Mouse (Mus musculus): Measurements from ENCODE around the gene Myt1l. TPM values are rescaled to one million over a fixed set of nuclear protein-coding genes. Genes with fewer than 3 reads are reported as not detected.
A peak's percentile ranks its signal among the peaks of the same experiment; 100 is the strongest.

Myt1l gene
- polyA plus RNA-seq, 1 experiment from 2014 or later, result 66.5 TPM

DNA sequence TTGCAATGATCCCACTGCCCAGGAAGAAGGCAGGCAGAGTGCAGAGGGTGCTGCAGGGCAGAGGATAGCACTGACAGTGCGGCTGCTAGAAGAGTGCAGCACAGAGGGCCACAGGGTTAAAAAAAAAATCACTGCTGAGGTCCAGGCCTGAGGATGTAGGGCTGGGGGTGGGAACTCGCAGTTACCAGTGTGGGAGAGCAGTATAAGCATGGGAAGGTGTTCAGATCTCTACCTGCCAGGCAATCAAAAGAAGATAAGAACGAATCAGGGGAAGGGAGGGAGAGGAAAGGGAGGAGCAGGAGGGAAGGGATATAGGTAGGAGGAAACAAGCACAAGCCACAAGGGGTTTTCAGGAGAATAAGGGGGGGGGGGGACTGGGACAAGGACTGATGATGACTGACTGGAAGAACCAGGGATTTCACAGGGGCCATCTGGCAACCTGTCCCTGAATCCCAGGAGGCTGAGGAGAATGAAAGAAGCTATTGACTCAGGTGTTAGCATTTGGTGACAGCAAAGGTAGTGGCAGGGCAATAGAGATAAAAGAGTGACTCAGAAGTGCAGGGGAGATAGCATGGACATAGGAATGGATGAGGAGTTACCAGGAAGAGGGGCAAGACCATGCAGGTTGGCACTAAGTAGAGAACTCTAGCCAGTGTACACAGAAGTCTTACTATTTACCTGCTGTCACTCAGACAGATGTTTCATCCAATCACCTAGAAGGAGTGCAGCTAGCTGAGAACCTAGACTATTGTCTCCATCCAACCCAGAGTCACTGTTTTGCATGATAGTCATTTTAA, 270.6 kb downstream of the Myt1l start:
- no peak overlapping the region for H3K4me2 ChIP-seq (replicated peaks)
- WGBS, result 70% methylated on average over 3 of the region's 3 CpGs

DNA sequence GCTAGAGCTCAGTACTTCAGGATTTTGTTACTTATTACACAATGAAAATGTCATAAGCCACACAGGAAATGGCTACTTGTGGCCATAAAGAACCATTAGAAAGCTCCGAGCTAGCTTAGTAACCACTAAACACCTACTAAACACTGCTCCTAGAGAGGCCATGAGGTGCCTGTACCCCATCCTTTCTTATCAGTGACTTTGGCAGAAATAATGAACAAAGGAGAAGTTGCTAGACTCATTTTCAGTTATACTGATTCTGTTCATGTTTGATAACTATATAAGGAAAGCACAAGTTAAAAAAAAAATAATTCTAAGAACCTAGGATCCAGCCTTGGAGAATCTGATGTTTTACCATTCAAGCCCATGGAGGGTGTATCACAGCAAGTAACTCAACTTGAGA, 278.2 kb downstream of the Myt1l start:
- no peak overlapping the region for H3K9ac ChIP-seq
- no peak overlapping the region for H3K4me2 ChIP-seq (replicated peaks)
- H3K27me3 ChIP-seq (replicated peaks), result no peaks in the 10 kb centered on the region
- ATAC-seq (ENCODE audit: low FRiP score, low read depth), result no peak
- H3K4me1 ChIP-seq, result 0 out of 2 replicates have a peak, but pooled peaks cover 4% of the 10 kb centered on the region
- WGBS, result 78% methylated on average over 1 of the region's 1 CpGs
- H3K36me3 ChIP-seq, result no peaks in the 10 kb centered on the region
- no peak overlapping the region for H3K27ac ChIP-seq
- H3K4me3 ChIP-seq, result no peak overlapping the region
- H3K9me3 ChIP-seq, result no peaks in the 10 kb centered on the region

More for the DNA sequence above, 270.6 kb downstream of the Myt1l start:
- no peaks in the 10 kb centered on the region for H3K9me3 ChIP-seq
- no peaks in the 10 kb centered on the region for H3K36me3 ChIP-seq
- no peaks in the 10 kb centered on the region for H3K4me1 ChIP-seq
- H3K4me3 ChIP-seq, result no peak overlapping the region
- no peak overlapping the region for H3K27ac ChIP-seq
- no peaks in the 10 kb centered on the region for H3K27me3 ChIP-seq (replicated peaks)
- ATAC-seq (ENCODE audit: low FRiP score, low read depth), result no peak
- H3K9ac ChIP-seq, result no peak overlapping the region

- 0 out of 2 replicates have a peak, but pooled peaks cover 4% of the 10 kb centered on the region for H3K4me1 ChIP-seq
- no peaks in the 10 kb centered on the region for H3K27me3 ChIP-seq (replicated peaks)
- H3K27ac ChIP-seq, result no peak overlapping the region
- H3K9me3 ChIP-seq, result no peaks in the 10 kb centered on the region
- H3K4me3 ChIP-seq, result no peak overlapping the region
- WGBS, result 48% methylated on average over 12 of the region's 12 CpGs
- H3K4me2 ChIP-seq (replicated peaks), result no peak overlapping the region
- no peaks in the 10 kb centered on the region for H3K36me3 ChIP-seq
- no peak overlapping the region for H3K9ac ChIP-seq
- ATAC-seq (ENCODE audit: low FRiP score, low read depth), result no peak
Measured at GRCm38 (mm10) chr12:29809569-29810185, 281.5 kb downstream of the Myt1l start.

DNA sequence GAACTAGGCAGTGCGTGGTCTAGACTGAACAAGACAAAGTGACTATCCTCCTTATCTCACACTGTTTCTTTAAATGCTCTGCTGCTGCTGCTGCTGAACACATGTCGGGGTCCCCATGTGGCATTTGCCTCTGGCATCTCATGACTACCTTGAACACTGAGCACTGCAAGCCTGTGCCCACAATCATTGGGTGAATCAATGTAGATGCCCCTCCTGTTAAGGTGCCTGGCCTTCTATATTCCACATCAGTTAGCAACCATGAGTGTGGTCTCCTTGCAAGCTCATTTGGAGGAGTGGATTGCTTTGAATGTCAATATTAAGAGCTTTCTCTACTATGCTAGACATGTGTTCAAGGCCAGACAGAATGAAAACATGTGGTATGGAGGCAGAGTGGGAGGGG, 287.3 kb downstream of the Myt1l start:
- H3K4me1 ChIP-seq, result peaks cover 13% of the 10 kb centered on the region
- 82% methylated on average over 2 of the region's 2 CpGs for WGBS
- H3K27ac ChIP-seq, result no peak overlapping the region
- H3K27me3 ChIP-seq (replicated peaks), result no peaks in the 10 kb centered on the region
- no peaks in the 10 kb centered on the region for H3K9me3 ChIP-seq
- H3K4me3 ChIP-seq, result no peak overlapping the region
- ATAC-seq (ENCODE audit: low FRiP score, low read depth), result no peak
- no peak overlapping the region for H3K4me2 ChIP-seq (replicated peaks)
- H3K9ac ChIP-seq, result no peak overlapping the region
- no peaks in the 10 kb centered on the region for H3K36me3 ChIP-seq

DNA sequence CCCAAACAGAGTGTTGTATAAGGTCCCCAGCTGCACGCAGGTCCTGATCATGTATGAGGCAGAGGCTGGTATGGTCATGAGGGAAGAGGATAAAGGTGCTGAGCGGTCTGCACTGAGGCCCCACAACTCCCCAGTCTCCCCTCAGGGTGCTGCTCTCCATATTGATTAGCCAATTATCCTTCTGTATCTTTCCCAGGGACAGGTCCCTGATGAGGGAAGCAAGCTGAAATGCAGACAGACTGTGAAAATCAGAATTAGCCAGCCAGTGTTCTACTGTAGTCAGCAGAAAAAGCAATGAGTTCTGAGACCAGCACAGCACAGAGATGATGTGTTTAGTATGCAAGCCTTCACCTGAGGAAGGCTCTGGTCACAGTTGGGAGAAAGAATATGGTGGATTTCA, 287.9 kb downstream of the Myt1l start:
- H3K4me1 ChIP-seq, result peaks cover 13% of the 10 kb centered on the region
- no peak overlapping the region for H3K9ac ChIP-seq
- peak; percentile 53; the same call in 1 of the 2 replicates for ATAC-seq (ENCODE audit: low FRiP score, low read depth)
- no peaks in the 10 kb centered on the region for H3K9me3 ChIP-seq
- no peaks in the 10 kb centered on the region for H3K36me3 ChIP-seq
- no peak overlapping the region for H3K4me3 ChIP-seq
- H3K4me2 ChIP-seq (replicated peaks), result no peak overlapping the region
- peak overlapping the region; percentile 20; the same call in 1 of the 2 replicates for H3K27ac ChIP-seq
- no peaks in the 10 kb centered on the region for H3K27me3 ChIP-seq (replicated peaks)
- 60% methylated on average over 2 of the region's 2 CpGs for WGBS

- Histone ChIP-seq H3K9me3 (no peaks in the 10 kb centered on the region), H3K27me3 (replicated peaks) (no peaks in the 10 kb centered on the region), H3K36me3 (no peaks in the 10 kb centered on the region), H3K4me1 (peaks cover 14% of the 10 kb centered on the region), H3K9ac (no peak overlapping the region), H3K4me2 (replicated peaks) (no peak overlapping the region), H3K27ac (no peak overlapping the region), H3K4me3 (no peak overlapping the region)
- ATAC-seq (ENCODE audit: low FRiP score, low read depth), result no peak
- 75% methylated on average over 6 of the region's 6 CpGs for WGBS
Measured at GRCm38 (mm10) chr12:29816761-29817160, 288.6 kb downstream of the Myt1l start.

DNA sequence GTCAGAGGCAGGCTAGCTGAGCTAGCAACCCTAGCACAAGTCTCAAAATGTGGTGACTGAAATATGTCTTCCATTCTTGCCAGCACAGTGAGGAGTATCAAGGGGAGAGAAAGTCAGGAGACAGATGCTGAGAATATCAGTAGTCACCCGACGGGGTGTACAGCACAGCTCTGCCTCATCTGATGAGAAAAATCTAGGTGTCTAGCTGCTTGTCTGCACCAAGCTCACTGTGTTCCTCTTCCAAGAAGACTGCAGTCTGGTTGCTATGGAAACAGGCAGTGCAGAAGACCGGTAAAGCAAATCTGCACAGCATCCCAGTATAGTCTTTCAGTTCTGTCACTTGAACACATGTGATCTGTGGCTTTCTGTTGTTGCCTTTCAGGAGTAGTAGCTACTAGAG, 294.0 kb downstream of the Myt1l start:
- ATAC-seq (ENCODE audit: low FRiP score, low read depth), result no peak
- H3K4me1 ChIP-seq, result peaks cover 8% of the 10 kb centered on the region
- 58% methylated on average over 3 of the region's 3 CpGs for WGBS
- no peaks in the 10 kb centered on the region for H3K27me3 ChIP-seq (replicated peaks)
- no peak overlapping the region for H3K4me2 ChIP-seq (replicated peaks)
- no peak overlapping the region for H3K27ac ChIP-seq
- no peaks in the 10 kb centered on the region for H3K36me3 ChIP-seq
- H3K9ac ChIP-seq, result no peak overlapping the region
- H3K9me3 ChIP-seq, result no peaks in the 10 kb centered on the region
- H3K4me3 ChIP-seq, result no peak overlapping the region

DNA sequence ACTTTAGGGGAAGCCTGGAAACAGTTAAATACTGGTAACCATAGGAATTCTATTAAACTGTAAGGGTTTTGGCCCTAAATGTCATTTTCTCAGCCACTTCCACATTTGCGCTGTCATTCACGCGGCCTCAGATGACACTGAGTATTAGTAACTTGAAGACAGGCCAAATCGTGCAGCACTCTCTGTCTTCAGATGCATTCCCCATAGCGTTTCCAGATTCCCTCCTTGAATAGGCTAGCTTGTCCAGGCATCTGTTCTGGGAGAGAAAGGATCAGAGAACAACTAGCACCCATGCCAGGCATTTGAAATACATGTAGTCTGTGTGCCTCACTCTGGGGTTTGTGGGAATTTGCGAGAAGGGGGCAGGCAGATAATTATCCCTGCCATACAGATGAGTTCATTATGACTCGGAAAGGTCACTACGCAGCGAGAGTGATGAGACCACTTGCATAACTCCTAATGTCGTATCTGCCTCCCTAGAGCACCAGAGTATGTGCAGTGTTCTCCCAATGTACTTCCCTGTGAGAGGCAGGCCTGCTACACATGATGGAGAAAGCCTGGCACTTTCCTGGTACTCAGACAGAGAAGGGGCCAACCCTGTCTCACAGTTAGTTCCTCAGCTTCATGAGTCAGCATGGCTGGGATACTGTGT, 295.7 kb downstream of the Myt1l start:
- ATAC-seq (ENCODE audit: low FRiP score, low read depth), result no peak
- Histone ChIP-seq H3K4me2 (replicated peaks) (no peak overlapping the region), H3K9me3 (no peaks in the 10 kb centered on the region), H3K27ac (no peak overlapping the region), H3K4me1 (peaks cover 8% of the 10 kb centered on the region), H3K4me3 (no peak overlapping the region), H3K9ac (no peak overlapping the region), H3K27me3 (replicated peaks) (no peaks in the 10 kb centered on the region), H3K36me3 (no peaks in the 10 kb centered on the region)
- WGBS, result 85% methylated on average over 10 of the region's 10 CpGs

- Histone ChIP-seq H3K9ac (no peak overlapping the region), H3K36me3 (no peaks in the 10 kb centered on the region), H3K4me1 (no peaks in the 10 kb centered on the region), H3K27ac (no peak overlapping the region), H3K9me3 (no peaks in the 10 kb centered on the region), H3K27me3 (replicated peaks) (no peaks in the 10 kb centered on the region), H3K4me3 (no peak overlapping the region), H3K4me2 (replicated peaks) (no peak overlapping the region)
- no peak for ATAC-seq (ENCODE audit: low FRiP score, low read depth)
Measured at GRCm38 (mm10) chr12:29830571-29830970, 302.4 kb downstream of the Myt1l start.

DNA sequence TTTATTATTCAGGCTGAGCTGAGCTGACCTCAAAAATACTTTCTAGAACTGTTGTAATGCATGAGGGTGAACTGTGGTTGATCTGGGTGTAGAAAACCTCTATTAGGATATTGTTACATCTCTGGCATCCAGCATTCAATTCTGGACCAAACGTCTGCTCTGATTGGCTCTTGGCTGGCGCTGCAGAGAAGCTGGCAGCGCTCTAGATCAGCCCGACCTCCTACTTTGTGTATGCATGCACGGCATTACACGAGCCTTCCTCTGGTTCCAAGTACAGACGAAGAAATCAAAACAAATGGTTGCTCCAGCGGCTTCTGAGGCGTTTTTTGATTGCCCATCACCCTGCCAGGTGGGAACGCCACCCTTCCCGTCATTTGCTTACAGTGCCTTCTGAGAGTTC, 303.2 kb downstream of the Myt1l start:
- no peak for ATAC-seq (ENCODE audit: low FRiP score, low read depth)
- H3K36me3 ChIP-seq, result no peaks in the 10 kb centered on the region
- H3K4me1 ChIP-seq, result peaks cover 5% of the 10 kb centered on the region; the same call in 1 of the 2 replicates
- no peaks in the 10 kb centered on the region for H3K27me3 ChIP-seq (replicated peaks)
- H3K27ac ChIP-seq, result no peak overlapping the region
- H3K9me3 ChIP-seq, result no peaks in the 10 kb centered on the region
- 86% methylated on average over 11 of the region's 11 CpGs for WGBS
- no peak overlapping the region for H3K9ac ChIP-seq
- H3K4me2 ChIP-seq (replicated peaks), result no peak overlapping the region
- no peak overlapping the region for H3K4me3 ChIP-seq

GRCm38 (mm10) chr12:29837301-29837791, 309.2 kb downstream of the Myt1l start:
- H3K36me3 ChIP-seq, result 0 out of 2 replicates have a peak, but pooled peaks cover under 1% of the 10 kb centered on the region
- H3K4me3 ChIP-seq, result no peak overlapping the region
- H3K27ac ChIP-seq, result no peak overlapping the region
- WGBS, result 77% methylated on average over 5 of the region's 5 CpGs
- H3K9me3 ChIP-seq, result no peaks in the 10 kb centered on the region
- H3K27me3 ChIP-seq (replicated peaks), result no peaks in the 10 kb centered on the region
- H3K9ac ChIP-seq, result no peak overlapping the region
- H3K4me2 ChIP-seq (replicated peaks), result no peak overlapping the region
- ATAC-seq (ENCODE audit: low FRiP score, low read depth), result 0 out of 2 replicates have a peak, but pooled peaks have one; percentile 29
- H3K4me1 ChIP-seq, result peaks cover 6% of the 10 kb centered on the region; the same call in 1 of the 2 replicates

DNA sequence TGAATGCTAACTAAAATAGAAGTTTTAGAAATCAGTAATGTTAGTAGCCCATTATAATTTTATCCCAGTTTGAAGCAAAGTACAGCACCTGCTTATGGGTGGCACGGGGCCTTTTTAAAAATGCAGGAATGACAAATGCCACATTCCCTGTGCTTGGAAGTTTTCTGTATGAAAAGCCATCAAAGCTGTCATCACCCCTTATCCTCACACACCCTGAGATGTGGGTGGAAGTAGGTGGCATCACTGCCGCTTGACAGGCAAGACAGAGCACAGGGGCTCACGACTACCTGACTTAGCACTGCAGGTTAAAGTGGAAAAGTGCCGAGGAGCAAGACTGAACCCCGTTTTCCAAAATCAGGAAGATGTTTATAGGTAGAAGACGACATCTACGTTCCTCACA, 310.2 kb downstream of the Myt1l start:
- Histone ChIP-seq H3K4me3 (no peak overlapping the region), H3K27me3 (replicated peaks) (no peaks in the 10 kb centered on the region), H3K27ac (no peak overlapping the region), H3K9ac (no peak overlapping the region), H3K4me1 (peaks cover 6% of the 10 kb centered on the region; the same call in 1 of the 2 replicates), H3K4me2 (replicated peaks) (no peak overlapping the region), H3K36me3 (0 out of 2 replicates have a peak, but pooled peaks cover 5% of the 10 kb centered on the region), H3K9me3 (no peaks in the 10 kb centered on the region)
- ATAC-seq (ENCODE audit: low FRiP score, low read depth), result no peak
- 92% methylated on average over 7 of the region's 7 CpGs for WGBS
